Mouse (Mus musculus) midbrain, embryonic 14.5 days (tissue): Measurements from ENCODE around the gene March6. TPM values are rescaled to one million over a fixed set of nuclear protein-coding genes. Genes with fewer than 3 reads are reported as not detected.

Source experiments
- ATAC-seq: fragments of 200-750 bp; cut with Nextera tagmentation; 2 replicates; pipeline ENCODE4 v1.8.0; 2017; ENCODE audit warnings: moderate number of reproducible peaks, moderate library complexity; ENCODE audit not compliant: low FRiP score, low TSS enrichment
- DNase-seq: peaks from one replicate; pipeline ENCODE4 v3.0.0-alpha.2; 2015
- H3K27ac ChIP-seq: fragments of 300-500 bp; sonication (generic); replicated peaks from 2 replicates; pipeline ENCODE4 v1.5.1; 2014; ENCODE audit warnings: mild to moderate bottlenecking, low read depth, low read length, moderate library complexity
- H3K27me3 ChIP-seq: fragments of 300-500 bp; sonication (generic); 2 replicates; pipeline ENCODE4 v1.6.1; 2014; ENCODE audit warnings: low read length, control low read depth, mixed read lengths; ENCODE audit not compliant: control insufficient read depth, insufficient read depth
- H3K36me3 ChIP-seq: fragments of 300-500 bp; sonication (generic); 2 replicates; pipeline ENCODE4 v1.6.1; 2014; ENCODE audit warnings: low read length, control low read depth; ENCODE audit not compliant: control insufficient read depth, insufficient read depth
- H3K4me1 ChIP-seq: fragments of 300-500 bp; sonication (generic); 2 replicates; pipeline ENCODE4 v1.6.1; 2014; ENCODE audit warnings: mild to moderate bottlenecking, antibody characterized with exemption, low read length, control low read depth; ENCODE audit not compliant: control insufficient read depth, insufficient read depth
- H3K4me2 ChIP-seq: fragments of 300-500 bp; sonication (generic); 2 replicates; pipeline ENCODE4 v1.6.1; 2014; ENCODE audit warnings: mild to moderate bottlenecking, low read length, moderate library complexity
- H3K4me3 ChIP-seq: fragments of 300-500 bp; sonication (generic); replicated peaks from 2 replicates; pipeline ENCODE4 v1.5.1; 2014; ENCODE audit warnings: low read depth, low read length
- H3K9ac ChIP-seq: fragments of 300-500 bp; sonication (generic); replicated peaks from 2 replicates; pipeline ENCODE4 v1.6.1; 2014; ENCODE audit warnings: mild to moderate bottlenecking, low read length, moderate library complexity
- H3K9me3 ChIP-seq: fragments of 300-500 bp; sonication (generic); 2 replicates; pipeline ENCODE4 v1.6.1; 2016; ENCODE audit warnings: low read length, control low read depth, mixed read lengths; ENCODE audit not compliant: control insufficient read depth
- WGBS: fragments of 180-500 bp; shearing (Covaris S2); extraction: QIAGEN DNeasy Blood & Tissue Kit; methylation state at CpG from one replicate; pipeline ENCODE4 v1.1.7; 2014; 5-methylcytosine and 5-hydroxymethylcytosine counted together
- polyA plus RNA-seq: library from polyadenylated mRNA; unstranded; fragments of >200 nt; fragmentation: Nextera tagmentation; extraction: Ambion mirVana; gene quantifications from 2 replicates; pipeline ENCODE4 v1.2.1, GENCODE M21; 2014

Gene March6
- polyA plus RNA-seq, 1 experiment from 2014 or later: 117 TPM

- ATAC-seq: no peak
- Histone ChIP-seq H3K9ac (no peak overlapping the region), H3K4me1 (no peaks in the 10 kb centered on the region), H3K4me2 (no peak overlapping the region), H3K9me3 (no peaks in the 10 kb centered on the region), H3K4me3 (no peak overlapping the region), H3K36me3 (no peaks in the 10 kb centered on the region), H3K27ac (no peak overlapping the region), H3K27me3 (no peaks in the 10 kb centered on the region)
- DNase-seq: no peak
- WGBS: 73% methylated on average over 7 of the region's 7 CpGs
Measured at GRCm38 (mm10) chr15:31510477-31511405, 20.1 kb downstream of the March6 start.

DNA sequence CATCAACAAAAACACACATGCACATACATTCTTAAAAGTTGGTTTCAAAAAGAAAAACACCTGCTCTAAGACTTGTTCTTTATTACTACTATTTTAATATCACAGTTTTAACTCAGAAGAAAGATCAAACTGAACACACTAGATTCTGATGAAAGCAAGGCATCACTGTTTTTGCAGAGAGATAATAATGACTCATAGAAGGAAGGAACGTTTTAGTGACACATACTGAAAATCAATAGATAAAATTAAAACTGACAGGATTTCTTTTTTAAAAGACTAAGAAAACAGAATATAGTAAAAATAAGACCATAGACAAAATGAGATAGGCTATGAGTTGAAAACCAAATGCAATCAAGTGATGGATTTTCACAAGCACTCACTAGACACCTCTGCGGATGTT is 25.8 kb downstream of the March6 start:
- DNase-seq (no peak), ATAC-seq (no peak)
- H3K27me3 ChIP-seq: no peaks in the 10 kb centered on the region
- H3K9me3 ChIP-seq: no peaks in the 10 kb centered on the region
- H3K9ac ChIP-seq: no peak overlapping the region
- no peaks in the 10 kb centered on the region for H3K4me1 ChIP-seq
- no peak overlapping the region for H3K27ac ChIP-seq
- no peak overlapping the region for H3K4me3 ChIP-seq
- peaks cover 8% of the 10 kb centered on the region for H3K36me3 ChIP-seq
- WGBS: 92% methylated on average over 2 of the region's 2 CpGs
- no peak overlapping the region for H3K4me2 ChIP-seq

- 77% methylated on average over 3 of the region's 3 CpGs for WGBS
- H3K36me3 ChIP-seq: peaks cover 13% of the 10 kb centered on the region
- H3K27me3 ChIP-seq: no peaks in the 10 kb centered on the region
- H3K27ac ChIP-seq: no peak overlapping the region
- H3K4me2 ChIP-seq: no peak overlapping the region
- DNase-seq: no peak
- no peak overlapping the region for H3K4me3 ChIP-seq
- H3K4me1 ChIP-seq: no peaks in the 10 kb centered on the region
- no peak overlapping the region for H3K9ac ChIP-seq
- no peaks in the 10 kb centered on the region for H3K9me3 ChIP-seq
- no peak for ATAC-seq
Measured at GRCm38 (mm10) chr15:31503447-31503846, 27.4 kb downstream of the March6 start.

DNA sequence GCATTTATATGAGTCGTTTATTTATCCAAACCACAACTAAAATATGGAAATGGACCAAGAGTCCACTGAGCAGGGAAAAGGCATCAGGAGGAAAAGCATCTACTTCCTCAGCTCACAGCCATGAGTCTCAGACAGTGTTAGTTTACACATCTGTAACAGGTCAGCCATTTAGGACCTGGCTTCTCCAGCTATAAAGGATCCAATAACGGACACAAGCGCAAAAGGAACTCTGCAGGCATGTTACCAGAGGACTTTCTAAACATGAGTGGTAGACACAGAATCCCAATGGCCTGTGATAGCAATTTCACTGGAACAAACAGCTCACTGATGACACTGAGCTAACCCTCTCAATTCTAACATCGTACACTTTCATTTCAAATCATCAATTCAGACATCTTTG is 27.9 kb downstream of the March6 start:
- Histone ChIP-seq H3K4me2 (no peak overlapping the region), H3K9me3 (no peaks in the 10 kb centered on the region), H3K4me1 (no peaks in the 10 kb centered on the region), H3K27me3 (no peaks in the 10 kb centered on the region), H3K27ac (no peak overlapping the region), H3K9ac (no peak overlapping the region), H3K36me3 (peaks cover 16% of the 10 kb centered on the region), H3K4me3 (no peak overlapping the region)
- WGBS: 97% methylated on average over 4 of the region's 4 CpGs
- ATAC-seq: no peak
- DNase-seq: no peak

- peaks cover 23% of the 10 kb centered on the region for H3K36me3 ChIP-seq
- ATAC-seq: no peak
Measured at GRCm38 (mm10) chr15:31502313-31502712, 28.5 kb downstream of the March6 start.

GRCm38 (mm10) chr15:31494803-31495202 is 36.0 kb downstream of the March6 start:
- ATAC-seq (no peak), DNase-seq (no peak)
- no peaks in the 10 kb centered on the region for H3K4me1 ChIP-seq
- no peaks in the 10 kb centered on the region for H3K9me3 ChIP-seq
- no peak overlapping the region for H3K4me3 ChIP-seq
- no peak overlapping the region for H3K4me2 ChIP-seq
- H3K36me3 ChIP-seq: peaks cover 61% of the 10 kb centered on the region
- H3K9ac ChIP-seq: no peak overlapping the region
- 93% methylated on average over 9 of the region's 9 CpGs for WGBS
- H3K27ac ChIP-seq: no peak overlapping the region
- no peaks in the 10 kb centered on the region for H3K27me3 ChIP-seq

More at GRCm38 (mm10) chr15:31502313-31502712, 28.5 kb downstream of the March6 start:
- WGBS: 88% methylated on average over 1 of the region's 1 CpGs
- Histone ChIP-seq H3K9ac (no peak overlapping the region), H3K4me3 (no peak overlapping the region), H3K4me1 (no peaks in the 10 kb centered on the region), H3K9me3 (no peaks in the 10 kb centered on the region), H3K4me2 (no peak overlapping the region), H3K27ac (no peak overlapping the region), H3K27me3 (no peaks in the 10 kb centered on the region)
- DNase-seq: no peak

GRCm38 (mm10) chr15:31494310-31494709 is 36.5 kb downstream of the March6 start:
- no peak overlapping the region for H3K4me3 ChIP-seq
- 78% methylated on average over 3 of the region's 3 CpGs for WGBS
- H3K9ac ChIP-seq: no peak overlapping the region
- H3K4me1 ChIP-seq: no peaks in the 10 kb centered on the region
- no peaks in the 10 kb centered on the region for H3K27me3 ChIP-seq
- no peaks in the 10 kb centered on the region for H3K9me3 ChIP-seq
- DNase-seq: no peak
- peaks cover 62% of the 10 kb centered on the region for H3K36me3 ChIP-seq
- no peak overlapping the region for H3K4me2 ChIP-seq
- no peak overlapping the region for H3K27ac ChIP-seq
- ATAC-seq: no peak

GRCm38 (mm10) chr15:31487407-31487806 is 43.4 kb downstream of the March6 start:
- peak; percentile 60; the same call in 1 of the 2 replicates for ATAC-seq
- no peak overlapping the region for H3K27ac ChIP-seq
- WGBS: 13% methylated on average over 2 of the region's 2 CpGs
- peak; percentile 66 for DNase-seq
- H3K9ac ChIP-seq: no peak overlapping the region
- no peaks in the 10 kb centered on the region for H3K4me1 ChIP-seq
- no peak overlapping the region for H3K4me3 ChIP-seq
- H3K4me2 ChIP-seq: no peak overlapping the region
- H3K9me3 ChIP-seq: no peaks in the 10 kb centered on the region
- peaks cover 55% of the 10 kb centered on the region for H3K36me3 ChIP-seq
- H3K27me3 ChIP-seq: no peaks in the 10 kb centered on the region

- H3K27me3 ChIP-seq: no peaks in the 10 kb centered on the region
- H3K4me3 ChIP-seq: no peak overlapping the region
- 94% methylated on average over 1 of the region's 1 CpGs for WGBS
- no peaks in the 10 kb centered on the region for H3K4me1 ChIP-seq
- H3K4me2 ChIP-seq: no peak overlapping the region
- no peak overlapping the region for H3K27ac ChIP-seq
- no peak for DNase-seq
- H3K9ac ChIP-seq: no peak overlapping the region
- ATAC-seq: no peak
- H3K36me3 ChIP-seq: peaks cover 75% of the 10 kb centered on the region
- H3K9me3 ChIP-seq: no peaks in the 10 kb centered on the region
Measured at GRCm38 (mm10) chr15:31476678-31477077, 54.2 kb downstream of the March6 start.
